Mouse (Mus musculus) liver, embryonic 14.5 days (tissue): ENCODE measurements around the gene Dusp10. TPM values are rescaled to one million over a fixed set of nuclear protein-coding genes. Genes with fewer than 3 reads are reported as not detected.

Source experiments
- ATAC-seq: fragments of 200-750 bp; cut with Nextera tagmentation; 2 replicates; pipeline ENCODE4 v1.8.0; 2017; ENCODE audit warnings: moderate number of reproducible peaks, mild to moderate bottlenecking, moderate library complexity; ENCODE audit not compliant: insufficient read depth
- DNase-seq, 3 experiments: peaks; one replicate each; pipeline ENCODE4 v3.0.0-alpha.2; 2012 to 2013; ENCODE audit warnings: low read depth in 3 of 3, low spot score in 3 of 3
- H3K27ac ChIP-seq: fragments of 300-500 bp; sonication (generic); 2 replicates; pipeline ENCODE4 v1.5.1; 2014; ENCODE audit warnings: moderate library complexity, mild to moderate bottlenecking, control low read depth, inconsistent platforms
- H3K27me3 ChIP-seq: fragments of 300-500 bp; sonication (generic); 2 replicates; pipeline ENCODE4 v1.6.1; 2014; ENCODE audit warnings: mild to moderate bottlenecking, low read length, moderate library complexity; ENCODE audit not compliant: control insufficient read depth, insufficient read depth
- H3K36me3 ChIP-seq: fragments of 300-500 bp; sonication (generic); replicated peaks from 2 replicates; pipeline ENCODE4 v1.6.1; 2014; ENCODE audit warnings: low read depth; ENCODE audit not compliant: control insufficient read depth, insufficient read depth
- H3K4me1 ChIP-seq, 2 experiments: fragments of 200-500 bp in 1 of 2; fragments of 300-500 bp in 1 of 2; sonication (generic) in 1 of 2; replicated peaks; 2 replicates each; pipeline ENCODE4 v1.6.1; 2012 to 2014; ENCODE audit warnings: antibody characterized with exemption in 1 of 2, inconsistent platforms in 1 of 2, low read length in 1 of 2; ENCODE audit not compliant: control insufficient read depth in 2 of 2, insufficient read depth in 2 of 2
- H3K4me2 ChIP-seq: fragments of 300-500 bp; sonication (generic); 2 replicates; pipeline ENCODE4 v1.6.1; 2014; ENCODE audit warnings: low read depth, mild to moderate bottlenecking, control low read depth, moderate library complexity
- H3K4me3 ChIP-seq, 2 experiments: fragments of 200-500 bp in 1 of 2; fragments of 300-500 bp in 1 of 2; sonication (generic) in 1 of 2; 2 replicates each; pipeline ENCODE4 v1.5.1; 2012 to 2014; ENCODE audit warnings: low read depth in 2 of 2, low read length in 2 of 2, mild to moderate bottlenecking in 2 of 2, control low read depth in 1 of 2, inconsistent platforms in 1 of 2, moderate library complexity in 1 of 2; ENCODE audit not compliant: insufficient read depth in 1 of 2
- H3K9ac ChIP-seq: fragments of 300-500 bp; sonication (generic); replicated peaks from 2 replicates; pipeline ENCODE4 v1.6.1; 2014; ENCODE audit warnings: mild to moderate bottlenecking, control low read depth, moderate library complexity
- H3K9me3 ChIP-seq: fragments of 300-500 bp; sonication (generic); 2 replicates; pipeline ENCODE4 v1.6.1; 2016; ENCODE audit warnings: low read length, mixed read lengths; ENCODE audit not compliant: control insufficient read depth
- CTCF ChIP-seq: IDR thresholded peaks from 2 replicates; pipeline ENCODE4 v1.5.1; 2016; ENCODE audit warnings: antibody characterized with exemption, low read depth, control low read depth
- EP300 ChIP-seq: IDR thresholded peaks from 2 replicates; pipeline ENCODE4 v1.6.1; 2016; ENCODE audit warnings: antibody characterized with exemption, low read depth
- WGBS: fragments of 180-500 bp; shearing (Covaris S2); extraction: QIAGEN DNeasy Blood & Tissue Kit; methylation state at CpG from one replicate; pipeline ENCODE4 v1.1.7; 2014; ENCODE audit not compliant: insufficient replicate concordance; 5-methylcytosine and 5-hydroxymethylcytosine counted together
- polyA plus RNA-seq, 2 experiments: library from polyadenylated mRNA; depleted of rRNA in 1 of 2; stranded (reverse) in 1 of 2; unstranded in 1 of 2; fragments of >200 nt; fragmentation: Nextera tagmentation in 1 of 2; extraction: Ambion mirVana in 1 of 2; gene quantifications; 2 replicates each; pipeline versions ENCODE4 v1.2.1 to v1.2.3; 2012 to 2014

Dusp10 gene
- polyA plus RNA-seq, 2 experiments = 2.0 to 2.7 TPM

DNA sequence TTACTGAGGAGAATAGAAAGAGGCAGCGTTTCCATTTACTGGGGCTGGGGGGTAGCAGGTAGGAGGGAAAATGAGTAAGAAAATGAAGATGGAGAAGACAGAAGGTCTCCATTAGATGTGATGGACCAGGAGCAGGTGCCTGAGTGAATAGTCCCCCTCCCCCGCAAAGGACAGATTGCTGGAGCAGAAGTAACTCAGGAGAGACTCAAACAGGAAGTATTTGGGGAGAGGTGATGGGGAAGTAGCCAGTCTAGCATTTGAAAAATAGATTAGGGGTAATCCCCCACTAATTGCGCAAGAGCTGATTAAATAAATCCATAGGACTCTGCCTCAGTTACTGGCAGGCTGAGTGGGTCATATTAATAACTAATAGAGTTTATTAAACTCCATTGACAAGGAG is 66.2 kb downstream of the Dusp10 start:
- no peak for ATAC-seq
- H3K36me3 ChIP-seq = no peaks in the 10 kb centered on the region
- 52% methylated on average over 3 of the region's 3 CpGs for WGBS
- no peak for DNase-seq
- no peak overlapping the region for H3K27ac ChIP-seq
- H3K4me2 ChIP-seq = no peak overlapping the region
- no peak for TF ChIP-seq CTCF
- no peak for TF ChIP-seq EP300
- H3K27me3 ChIP-seq = no peaks in the 10 kb centered on the region
- no peaks in the 10 kb centered on the region for H3K9me3 ChIP-seq
- no peak overlapping the region for H3K9ac ChIP-seq
- H3K4me3 ChIP-seq = no peak overlapping the region
- H3K4me1 ChIP-seq = no peaks in the 10 kb centered on the region

- DNase-seq = no peak
- Histone ChIP-seq H3K9ac (no peak overlapping the region), H3K4me1 (no peaks in the 10 kb centered on the region), H3K9me3 (no peaks in the 10 kb centered on the region), H3K27ac (no peak overlapping the region), H3K4me3 (no peak overlapping the region), H3K27me3 (no peaks in the 10 kb centered on the region), H3K4me2 (no peak overlapping the region), H3K36me3 (no peaks in the 10 kb centered on the region)
- no peak for ATAC-seq
- no peak for TF ChIP-seq CTCF
- no peak for TF ChIP-seq EP300
- 58% methylated on average over 3 of the region's 3 CpGs for WGBS
These were observed 69.6 kb downstream of the Dusp10 start for GRCm38 (mm10) chr1:184082661-184083060.

DNA sequence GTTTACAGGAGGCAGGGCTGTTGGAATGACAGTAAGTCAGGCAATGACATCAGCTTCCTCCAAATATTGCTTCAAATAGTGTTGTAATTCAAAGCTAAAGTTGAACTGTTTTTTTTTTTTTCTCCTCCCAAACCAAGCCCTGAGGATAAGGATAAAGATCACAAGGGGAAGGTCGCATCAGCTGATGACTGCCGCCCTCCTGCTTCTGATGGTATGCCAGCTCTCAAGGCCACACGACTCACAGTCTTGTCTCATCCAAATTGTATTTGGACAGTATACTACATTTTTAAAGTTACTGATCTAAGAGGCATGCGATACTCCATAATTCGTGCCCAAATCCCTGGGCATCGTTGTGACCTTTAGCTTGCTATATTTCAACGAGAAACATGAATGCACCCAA is 70.1 kb downstream of the Dusp10 start:
- Histone ChIP-seq H3K4me1 (no peaks in the 10 kb centered on the region), H3K9ac (no peak overlapping the region), H3K27ac (no peak overlapping the region), H3K27me3 (no peaks in the 10 kb centered on the region), H3K4me3 (no peak overlapping the region), H3K36me3 (no peaks in the 10 kb centered on the region), H3K4me2 (no peak overlapping the region), H3K9me3 (no peaks in the 10 kb centered on the region)
- DNase-seq (no peak), ATAC-seq (no peak)
- no peak for TF ChIP-seq EP300
- TF ChIP-seq CTCF = no peak
- WGBS = 70% methylated on average over 7 of the region's 7 CpGs

DNA sequence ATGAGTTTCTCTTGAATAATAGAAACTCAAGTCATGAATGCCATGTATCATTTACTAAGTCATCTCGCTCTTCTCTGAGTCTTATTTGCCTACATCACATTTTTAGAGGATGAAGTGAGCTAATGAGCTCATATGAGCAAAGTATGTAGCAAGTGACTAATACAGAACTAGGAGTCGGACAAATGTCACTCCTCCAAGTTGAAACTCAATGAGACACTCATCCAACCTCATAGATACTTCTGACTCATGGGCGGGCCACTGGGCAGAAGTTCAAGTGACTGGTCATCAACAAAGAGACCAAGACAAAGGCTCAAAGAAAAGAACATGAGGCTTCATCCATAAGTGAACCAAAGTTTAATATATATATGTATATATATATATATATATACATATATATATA is 71.9 kb downstream of the Dusp10 start:
- DNase-seq = no peak

GRCm38 (mm10) chr1:184090515-184090914 is 77.4 kb downstream of the Dusp10 start:
- H3K4me1 ChIP-seq = no peaks in the 10 kb centered on the region
- H3K9ac ChIP-seq = no peak overlapping the region
- no peak overlapping the region for H3K27ac ChIP-seq
- H3K4me3 ChIP-seq = no peak overlapping the region
- H3K36me3 ChIP-seq = no peaks in the 10 kb centered on the region
- H3K4me2 ChIP-seq = no peak overlapping the region
- DNase-seq (no peak), ATAC-seq (no peak)
- 57% methylated on average over 6 of the region's 6 CpGs for WGBS
- H3K9me3 ChIP-seq = no peaks in the 10 kb centered on the region
- no peaks in the 10 kb centered on the region for H3K27me3 ChIP-seq
- TF ChIP-seq CTCF (no peak), EP300 (no peak)

More for the DNA sequence above, 71.9 kb downstream of the Dusp10 start:
- TF ChIP-seq CTCF (no peak), EP300 (no peak)
- H3K4me3 ChIP-seq = no peak overlapping the region
- no peaks in the 10 kb centered on the region for H3K27me3 ChIP-seq
- H3K4me1 ChIP-seq = no peaks in the 10 kb centered on the region
- 65% methylated on average over 3 of the region's 3 CpGs for WGBS
- H3K9ac ChIP-seq = no peak overlapping the region
- H3K9me3 ChIP-seq = no peaks in the 10 kb centered on the region
- H3K4me2 ChIP-seq = no peak overlapping the region
- H3K27ac ChIP-seq = no peak overlapping the region
- H3K36me3 ChIP-seq = no peaks in the 10 kb centered on the region
- no peak for ATAC-seq
